Mouse (Mus musculus): ENCODE measurements at regions not wholly inside any gene's neighbourhood (a gene's known extent, or its start where the extent isn't known, plus 50 kb on each side); places are given as distances from the start of the nearest gene placed in this dataset.

DNA sequence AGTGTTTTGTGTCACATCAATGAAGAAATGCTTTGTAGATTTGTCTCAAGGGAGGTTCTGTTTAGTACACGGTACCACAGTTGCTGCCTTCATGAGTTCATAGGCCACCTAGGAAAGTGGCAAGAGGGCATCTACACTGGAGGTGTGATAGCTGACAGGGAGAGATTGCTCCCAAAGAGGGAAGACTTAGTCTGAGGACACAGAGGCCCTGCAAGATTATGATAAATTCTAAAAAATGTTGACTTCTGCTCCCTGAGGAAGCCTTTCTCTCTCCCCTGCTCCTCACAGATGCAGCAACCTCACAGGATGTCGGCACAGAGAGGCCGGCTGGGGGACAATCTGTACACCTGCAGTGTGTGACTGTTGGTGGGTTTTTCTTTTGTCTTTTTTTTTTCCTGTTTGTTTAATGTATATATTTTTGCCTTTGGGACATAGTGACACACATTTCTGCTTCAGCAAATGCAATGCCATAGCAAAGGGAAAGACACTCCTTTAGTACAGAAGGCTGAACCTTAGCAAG lies 133.5 kb upstream of the Lpp start:
- no peak for DNase-seq
- intact Hi-C loops (cut with DNase I), result no loop called here

DNA sequence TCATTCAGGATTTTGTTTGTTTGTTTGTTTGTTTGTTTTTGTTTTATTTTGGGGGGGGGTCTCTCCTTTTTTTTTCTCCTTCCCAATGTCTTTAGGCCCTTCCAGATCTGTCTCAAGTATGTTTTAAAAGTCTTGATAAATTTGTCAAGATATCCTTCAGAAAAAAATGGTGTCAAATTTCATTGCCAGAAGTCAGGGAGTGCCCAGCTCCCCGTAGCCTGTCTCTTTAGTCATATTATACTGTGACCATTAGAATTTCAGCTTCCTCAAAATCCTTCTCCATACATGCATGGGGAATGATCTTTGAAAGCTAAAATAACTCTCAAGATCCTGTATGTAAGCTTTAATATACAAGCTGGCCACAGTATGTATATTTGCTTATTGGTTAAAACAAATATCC lies 134.3 kb upstream of the Lpp start:
- intact Hi-C loops (cut with DNase I), result no loop called here
- no peak for DNase-seq

DNA sequence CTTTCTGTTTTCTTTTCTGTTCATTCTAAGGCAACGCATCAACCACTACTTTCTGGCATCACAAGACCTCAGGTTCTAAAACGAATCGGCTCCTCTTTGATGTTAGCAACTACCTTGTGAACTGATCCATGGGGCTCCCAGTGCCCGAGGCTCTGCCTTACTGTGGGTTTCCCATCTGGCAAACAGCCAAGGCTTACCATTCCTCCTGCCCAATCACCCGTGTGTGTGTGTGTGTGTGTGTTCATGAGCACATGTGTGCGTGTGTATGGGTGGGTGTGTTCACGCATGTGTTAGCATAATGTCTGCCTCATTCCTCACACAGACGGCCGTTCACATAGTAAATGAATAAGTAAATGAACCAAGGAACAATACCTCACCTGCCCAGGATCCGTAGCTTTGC lies 138.3 kb upstream of the Lpp start:
- intact Hi-C loops (cut with DNase I), result no loop called here
- no peak for DNase-seq

DNA sequence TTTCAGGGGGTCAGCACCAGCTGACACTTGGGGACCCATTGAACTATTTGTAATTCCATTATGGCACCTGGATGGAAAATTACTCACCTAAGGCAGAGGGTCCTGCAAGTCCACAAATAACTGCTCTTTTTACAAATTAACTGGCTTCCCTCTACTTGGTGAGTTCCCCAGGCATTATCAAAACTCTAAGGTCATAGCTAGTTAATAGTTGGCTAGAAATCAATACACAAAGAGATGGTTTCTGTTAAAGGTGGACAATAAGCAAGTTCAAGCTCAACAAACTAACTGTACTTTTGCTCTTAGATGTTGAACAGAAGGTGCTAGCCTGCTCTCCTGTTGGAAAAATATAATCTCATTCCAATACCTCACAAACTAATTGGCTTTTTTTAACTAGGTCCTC lies 138.7 kb upstream of the Lpp start:
- no peak for DNase-seq
- intact Hi-C loops (cut with DNase I), result no loop called here

DNA sequence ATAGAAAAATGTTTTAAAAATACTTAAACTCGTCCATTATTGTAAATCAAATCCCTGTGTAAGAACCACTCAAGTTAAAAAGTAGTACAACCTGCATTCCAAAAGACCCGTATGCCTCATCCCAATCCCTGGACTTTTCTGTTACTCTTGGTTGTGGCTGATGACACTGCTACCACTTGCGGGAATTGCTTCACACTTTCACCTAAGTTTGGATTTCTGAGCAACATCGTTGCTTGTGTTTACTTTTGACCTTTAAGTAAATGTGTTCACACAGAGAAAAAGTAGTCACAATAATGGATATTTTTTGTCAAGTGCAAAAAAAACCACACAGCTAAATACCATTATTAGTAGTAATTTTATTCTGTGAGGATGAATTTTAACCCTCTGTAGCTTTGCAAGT lies 139.2 kb upstream of the Lpp start:
- no peak for DNase-seq
- intact Hi-C loops (cut with DNase I), result no loop called here

DNA sequence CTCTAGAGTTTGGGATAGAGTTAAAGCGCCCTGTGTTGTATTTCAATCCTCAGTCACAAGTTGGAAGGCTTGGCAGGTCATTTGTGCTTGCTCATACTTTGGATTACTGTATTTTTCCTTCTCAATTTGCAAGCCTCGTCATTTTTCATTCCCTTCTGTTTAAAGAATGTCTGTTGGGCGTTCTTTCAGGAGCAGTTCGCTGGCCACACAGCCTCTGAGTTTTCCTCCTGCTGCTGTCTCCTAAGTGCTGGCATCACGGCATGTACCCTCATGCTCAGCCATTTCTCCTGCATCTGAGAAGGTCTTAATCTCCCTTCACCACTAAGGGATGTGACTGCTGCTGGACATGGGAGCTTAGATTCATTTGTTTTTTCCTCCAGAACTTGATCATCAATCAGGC lies 146.0 kb upstream of the Lpp start:
- intact Hi-C loops (cut with DNase I), result no loop called here
- DNase-seq, result peak; percentile 18 to 25

DNA sequence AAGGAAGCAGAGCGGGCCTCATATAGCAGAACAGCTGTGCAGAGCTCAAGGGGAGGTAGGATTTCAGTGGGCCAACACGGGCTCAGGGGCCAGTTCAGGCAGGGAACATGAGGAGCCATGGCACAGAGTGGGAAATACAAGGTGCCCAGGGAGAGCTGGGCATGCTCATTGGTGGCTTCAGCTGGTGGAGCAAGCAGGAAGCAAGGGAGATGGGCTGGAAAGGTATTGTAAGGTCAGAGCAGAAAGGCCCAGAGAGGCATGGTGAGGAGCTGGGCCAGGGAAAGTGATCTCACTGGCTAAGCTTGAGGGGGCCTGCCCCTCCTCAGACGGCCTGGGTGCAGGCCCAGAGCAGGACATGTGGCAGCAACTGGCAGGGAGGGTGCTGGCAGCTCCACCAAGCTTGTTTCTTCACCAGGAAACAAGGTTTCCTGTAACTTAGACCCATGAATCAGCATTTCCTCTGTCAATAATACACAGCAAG lies 155.2 kb upstream of the Lpp start:
- intact Hi-C loops (cut with DNase I), result no loop called here
- peak; percentile 80 to 84 for DNase-seq

DNA sequence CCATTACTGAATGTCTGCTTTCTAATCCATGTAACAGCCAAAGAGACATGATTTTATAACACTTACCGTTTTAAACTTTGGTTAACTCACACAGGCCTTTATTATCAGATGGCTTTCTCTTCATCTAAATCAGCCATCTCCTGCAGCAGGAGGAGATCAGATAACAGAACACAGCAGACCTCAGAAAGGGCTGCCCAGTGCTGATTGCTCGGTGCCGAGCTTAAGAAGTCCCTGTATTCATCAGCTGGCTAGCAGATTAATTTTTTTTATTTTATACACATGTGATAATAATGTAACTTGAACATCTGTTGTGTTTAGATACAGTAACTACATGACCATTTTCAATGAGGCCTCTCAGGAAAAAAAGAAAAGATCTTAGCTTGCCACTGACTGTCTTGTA lies 155.9 kb upstream of the Lpp start:
- no peak for DNase-seq
- intact Hi-C loops (cut with DNase I), result no loop called here

DNA sequence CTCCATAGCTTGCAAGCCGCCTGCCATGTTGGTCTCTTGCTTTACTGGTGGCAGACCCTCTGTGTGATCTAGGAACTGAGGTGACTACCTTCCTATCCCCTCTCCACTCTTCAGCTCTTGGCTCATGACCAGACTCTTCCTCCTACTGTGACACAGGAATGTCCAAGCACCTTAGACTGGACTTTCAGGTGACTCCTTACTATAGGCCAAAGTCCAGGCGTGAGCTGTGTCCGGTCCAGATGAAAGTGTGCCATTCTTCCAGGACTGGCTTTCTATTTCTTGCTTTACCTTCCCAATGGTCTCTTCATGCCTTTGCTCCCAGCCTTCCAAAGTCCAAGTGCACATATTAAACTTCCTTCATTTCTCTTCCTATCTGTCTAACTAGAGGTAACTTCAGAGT lies 156.3 kb upstream of the Lpp start:
- no peak for DNase-seq
- intact Hi-C loops (cut with DNase I), result no loop called here

DNA sequence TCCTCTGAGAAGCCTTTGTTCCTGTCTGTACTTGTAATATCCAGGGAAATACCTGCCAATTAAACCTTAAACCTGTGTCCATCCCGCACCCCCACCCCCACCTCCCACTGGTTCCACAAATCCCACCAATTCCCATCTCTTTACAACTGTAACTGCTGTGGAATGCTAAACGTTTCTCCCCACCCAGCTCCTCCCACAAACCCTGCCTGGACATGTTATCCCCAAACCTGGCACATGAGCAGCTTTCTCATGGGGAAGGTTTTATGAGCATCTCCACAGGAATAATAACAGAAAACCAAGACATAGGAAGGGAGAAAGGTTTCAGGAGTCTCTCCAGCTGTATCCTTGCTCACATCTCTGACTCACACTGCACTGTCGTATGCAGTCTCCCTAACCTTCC lies 156.8 kb upstream of the Lpp start:
- intact Hi-C loops (cut with DNase I), result no loop called here

DNA sequence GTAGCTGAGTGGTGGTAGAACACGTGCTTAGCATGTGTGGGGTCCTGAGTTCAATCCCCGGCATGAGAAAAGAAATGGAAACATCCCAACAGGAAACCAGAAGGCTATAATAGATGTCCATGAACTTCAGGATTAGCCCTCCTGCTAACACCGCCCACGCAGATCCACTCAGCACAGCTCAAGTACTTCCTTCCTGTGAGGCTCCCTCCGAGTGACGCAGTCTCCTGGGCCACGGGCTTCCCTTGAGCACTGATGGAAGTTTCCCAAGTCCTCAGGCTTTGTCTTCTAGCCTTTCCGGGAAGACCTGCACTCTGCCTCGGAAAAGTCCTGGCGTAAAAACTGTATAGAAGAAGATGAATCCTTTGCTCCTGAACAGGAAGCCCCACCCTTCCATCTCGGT lies 158.5 kb upstream of the Lpp start:
- peak; percentile 21 to 34 for DNase-seq
- intact Hi-C loops (cut with DNase I), result no loop called here

More for the DNA sequence above, 156.8 kb upstream of the Lpp start:
- no peak for DNase-seq

DNA sequence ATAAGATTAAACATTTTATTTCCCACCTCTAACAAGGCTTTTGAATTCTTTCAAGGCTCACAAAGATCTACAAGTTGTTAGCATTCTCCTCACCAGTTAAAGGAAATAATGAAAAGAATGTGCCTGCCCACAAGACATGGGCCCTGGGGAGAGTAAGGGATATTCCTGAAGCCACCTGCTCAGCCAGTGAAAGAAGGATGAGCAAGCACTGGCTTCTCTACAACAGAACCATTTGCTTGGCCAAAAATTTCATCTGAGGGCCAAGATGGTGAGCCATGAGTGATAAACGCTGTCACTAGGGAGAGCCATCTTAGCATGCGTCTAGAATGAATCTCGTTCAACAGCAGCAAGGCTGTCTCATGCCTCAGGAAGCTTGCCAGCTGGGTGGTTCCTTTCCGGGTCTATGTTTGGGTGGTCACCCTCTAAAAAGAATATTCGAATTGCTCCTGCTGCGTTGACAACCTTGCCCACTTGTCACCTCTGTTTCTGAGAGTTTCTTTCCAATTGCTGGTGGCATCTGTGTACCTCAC lies 161.2 kb upstream of the Lpp start:
- intact Hi-C loops (cut with DNase I), result no loop called here

DNA sequence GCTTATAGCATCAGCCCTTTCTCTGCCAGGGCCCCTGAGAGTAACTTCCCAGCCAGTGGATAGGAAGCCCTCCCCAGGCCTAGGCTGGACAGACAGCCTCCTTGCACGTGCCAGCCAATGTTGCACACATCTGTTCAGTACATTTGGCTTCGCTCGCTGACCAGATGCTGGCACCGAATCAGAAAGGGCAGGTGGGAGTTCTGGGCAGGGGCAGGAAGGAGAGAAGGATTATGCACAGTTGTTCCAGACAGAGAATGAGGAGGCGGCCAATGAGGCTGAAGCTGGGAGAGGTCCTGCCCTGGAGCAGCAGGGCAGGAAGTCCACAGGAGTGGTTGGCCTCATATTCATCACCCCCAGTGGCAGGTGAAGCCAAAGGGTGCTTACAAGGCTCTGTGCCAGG lies 161.8 kb upstream of the Lpp start:
- DNase-seq, result no peak
- intact Hi-C loops (cut with DNase I), result no loop called here

More for the DNA sequence above, 161.2 kb upstream of the Lpp start:
- DNase-seq, result no peak

DNA sequence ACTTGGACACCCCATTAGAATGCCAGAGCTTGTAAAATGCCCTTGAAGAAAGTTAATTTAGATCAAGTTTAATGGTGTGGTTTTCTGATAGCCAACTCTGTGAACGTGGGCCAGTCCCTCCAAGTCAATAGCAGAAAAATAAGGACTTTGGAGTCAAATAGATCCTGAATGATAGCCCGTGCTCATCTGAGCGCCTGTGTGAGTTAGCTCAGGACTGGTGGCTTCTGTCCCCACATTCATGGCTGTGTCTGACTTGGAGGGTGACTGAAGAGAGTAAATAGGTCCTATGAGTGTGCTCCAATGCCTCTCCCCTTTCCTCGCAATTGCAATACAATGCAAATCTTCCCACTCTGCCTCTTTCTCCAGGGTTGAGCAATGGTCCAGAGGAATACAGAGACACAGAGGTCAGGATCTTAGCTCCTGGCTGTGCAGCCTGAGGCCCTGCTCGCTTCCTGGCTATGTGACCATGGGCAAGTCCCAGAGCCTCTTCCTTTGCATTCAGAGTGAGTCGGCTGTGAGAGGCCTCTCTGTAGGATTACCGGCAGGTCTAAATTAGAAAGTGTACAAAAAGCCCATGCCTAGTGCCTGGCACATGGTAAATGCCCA lies 164.2 kb upstream of the Lpp start:
- DNase-seq, result no peak
- intact Hi-C loops (cut with DNase I), result no loop called here

DNA sequence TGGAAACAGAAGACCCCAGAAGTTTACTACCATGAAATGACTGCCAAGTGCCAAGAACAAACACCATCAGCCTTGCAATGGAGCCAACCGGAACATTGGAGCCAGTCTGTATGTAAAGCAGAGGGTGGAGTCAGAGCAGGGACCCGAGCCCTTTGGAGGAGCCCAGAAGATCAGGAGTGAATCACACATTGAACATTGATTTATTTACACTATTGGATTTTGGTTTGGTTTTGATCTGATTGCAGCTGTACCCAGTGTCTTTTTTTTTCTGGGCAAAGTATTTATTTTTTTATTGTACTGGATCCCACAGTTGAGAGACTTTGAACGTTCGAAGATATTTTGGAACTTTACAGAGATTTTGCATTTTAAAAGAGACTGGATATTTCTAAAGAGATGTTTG lies 167.4 kb upstream of the Lpp start:
- intact Hi-C loops (cut with DNase I), result no loop called here
- DNase-seq, result no peak

DNA sequence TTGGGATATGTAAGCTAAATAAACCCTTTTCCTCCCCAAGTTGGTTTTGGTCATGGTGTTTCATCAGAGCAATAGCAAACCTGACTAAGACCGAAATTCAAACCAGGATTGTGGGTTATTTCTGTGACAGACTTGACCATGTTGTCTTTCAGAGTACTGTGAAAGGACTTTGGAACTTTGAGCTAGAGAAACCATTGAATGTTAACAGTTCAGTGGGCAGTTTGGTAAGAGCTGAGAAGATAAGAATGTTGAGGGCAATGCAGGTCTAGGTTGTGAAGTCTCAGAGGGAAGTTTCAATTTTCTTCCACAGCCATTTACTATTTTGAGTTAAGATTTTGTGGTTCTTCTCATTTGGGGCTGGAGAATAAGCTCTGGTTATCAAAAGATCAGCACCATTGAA lies 168.2 kb upstream of the Lpp start:
- intact Hi-C loops (cut with DNase I), result no loop called here
- DNase-seq, result no peak

DNA sequence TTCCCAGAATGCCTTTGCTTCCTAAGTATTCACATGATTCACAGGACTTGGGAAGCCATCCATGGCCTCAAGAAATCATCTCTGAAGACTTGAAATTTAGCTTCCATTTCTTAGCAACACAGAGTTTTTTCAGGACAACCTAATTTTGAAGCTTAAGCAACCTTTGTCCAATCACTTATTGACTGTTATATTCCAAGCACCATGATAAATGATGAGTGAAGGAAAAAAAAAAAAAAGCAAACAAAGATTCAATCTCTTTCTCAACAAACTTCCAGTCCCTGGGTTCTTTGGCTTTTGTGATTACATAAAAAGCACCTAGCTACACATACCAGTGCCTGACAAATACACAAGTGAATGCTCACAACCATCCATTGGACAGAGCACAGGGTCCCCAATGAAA lies 169.4 kb upstream of the Lpp start:
- intact Hi-C loops (cut with DNase I), result no loop called here
- DNase-seq, result no peak

DNA sequence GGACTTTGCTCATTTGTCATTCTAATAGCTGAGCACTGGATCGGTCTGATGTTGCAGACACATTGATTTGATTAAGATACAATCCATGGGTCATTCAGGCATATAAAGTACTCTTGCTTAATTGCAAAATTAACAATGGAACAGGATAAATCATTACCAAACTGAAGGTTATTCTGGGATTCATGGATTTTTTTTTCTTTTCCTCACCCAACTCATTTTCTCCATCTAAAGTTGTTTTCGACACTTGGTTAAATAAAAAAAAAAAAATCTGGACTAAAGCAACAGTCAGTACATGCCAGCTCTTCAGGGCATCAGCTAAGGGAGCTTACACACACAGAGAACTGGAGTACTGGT lies 169.8 kb upstream of the Lpp start:
- intact Hi-C loops (cut with DNase I), result no loop called here
- DNase-seq, result no peak

DNA sequence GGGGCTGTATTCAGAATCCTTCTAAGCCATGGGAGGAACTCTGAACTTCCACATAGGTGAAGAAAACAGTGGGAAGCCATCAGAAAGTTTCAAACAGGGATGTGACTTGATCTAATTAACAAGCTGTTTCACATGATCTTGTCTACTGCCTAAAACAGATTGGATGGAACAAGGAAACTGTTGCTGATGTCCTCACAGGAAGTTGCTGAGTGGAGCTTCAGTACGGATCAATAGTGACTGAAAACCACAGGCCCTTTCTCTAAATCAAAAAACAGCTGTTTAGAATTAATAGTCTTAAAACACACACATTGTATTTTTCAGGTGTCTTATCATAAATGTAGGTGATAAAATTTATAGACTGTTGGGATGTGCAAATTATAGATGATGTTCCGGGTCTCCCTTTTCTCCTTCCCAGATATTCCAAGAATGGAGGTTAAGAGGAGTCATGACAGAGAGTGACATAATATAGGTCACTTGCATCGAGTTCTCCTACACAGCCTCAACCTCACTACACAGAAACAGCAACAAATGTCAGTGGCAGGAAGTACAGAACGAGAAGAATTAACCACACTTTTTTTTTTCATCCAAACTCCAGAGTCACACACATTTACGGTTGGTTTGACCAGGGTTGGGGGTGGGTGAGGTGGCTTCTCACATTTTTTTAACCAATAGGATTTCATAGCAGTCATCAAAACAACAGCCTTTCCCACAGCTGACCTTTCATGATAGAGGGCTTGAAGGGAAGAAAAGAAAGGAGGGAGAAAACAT lies 170.4 kb upstream of the Lpp start:
- DNase-seq, result no peak
- intact Hi-C loops (cut with DNase I), result no loop called here

DNA sequence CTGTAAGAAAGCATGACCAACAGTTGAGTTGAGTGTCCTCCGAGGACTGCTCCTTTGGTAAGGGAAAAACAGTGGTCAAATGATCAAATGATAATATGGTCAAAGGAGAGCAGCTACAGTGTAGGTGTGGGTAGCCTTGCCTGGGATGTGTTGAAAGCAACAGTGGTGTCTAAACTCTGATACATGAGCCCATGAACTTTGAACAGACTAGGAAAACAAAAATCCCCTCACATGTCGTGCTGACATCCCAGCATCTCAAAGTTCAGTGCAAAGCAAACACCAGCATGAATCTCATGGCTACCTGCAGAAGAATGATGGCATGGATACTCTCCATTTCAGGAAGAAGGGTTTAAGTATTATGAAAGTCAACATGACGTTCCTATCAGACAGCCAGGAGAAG lies 171.3 kb upstream of the Lpp start:
- DNase-seq, result no peak
- intact Hi-C loops (cut with DNase I), result no loop called here

DNA sequence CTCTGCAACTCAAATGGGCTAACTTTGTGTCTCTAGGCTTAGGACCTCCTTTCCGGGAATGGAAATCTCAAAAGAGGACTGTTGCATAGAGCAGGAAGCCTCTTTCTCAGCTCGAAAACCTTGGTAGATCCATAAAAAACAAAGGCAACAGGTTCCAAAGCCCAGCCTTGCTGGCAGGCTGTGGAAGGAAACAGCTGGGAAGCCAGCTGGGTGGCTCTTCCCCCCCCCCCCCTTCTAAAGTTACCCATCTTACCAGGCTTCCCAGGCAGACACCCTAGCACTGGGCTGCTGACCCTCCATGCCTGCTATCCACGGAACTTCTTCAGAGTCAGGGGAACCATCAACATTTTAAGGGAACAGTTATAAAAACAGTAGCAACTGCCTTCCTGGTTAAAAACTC lies 172.7 kb upstream of the Lpp start:
- DNase-seq, result no peak
- intact Hi-C loops (cut with DNase I), result no loop called here

DNA sequence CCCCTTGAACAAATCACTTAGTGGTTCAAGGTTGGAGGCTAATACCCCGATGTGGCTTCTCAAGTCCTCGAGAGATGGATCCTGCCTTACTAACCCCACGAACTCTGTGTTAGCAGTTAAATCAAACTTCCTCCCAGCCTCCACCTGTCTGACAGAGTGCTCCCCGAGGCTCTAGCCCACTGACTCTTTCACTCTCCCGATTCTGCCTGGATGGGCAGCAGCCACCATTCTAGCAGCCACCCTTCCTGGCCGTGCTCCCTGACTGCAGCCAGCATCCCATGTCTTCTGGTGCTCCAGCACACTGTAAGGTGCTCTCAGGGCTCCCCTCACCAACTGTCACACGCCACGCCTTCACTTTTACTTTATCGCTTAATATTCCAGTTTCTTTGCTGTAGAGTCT lies 173.6 kb upstream of the Lpp start:
- DNase-seq, result no peak
- intact Hi-C loops (cut with DNase I), result no loop called here

DNA sequence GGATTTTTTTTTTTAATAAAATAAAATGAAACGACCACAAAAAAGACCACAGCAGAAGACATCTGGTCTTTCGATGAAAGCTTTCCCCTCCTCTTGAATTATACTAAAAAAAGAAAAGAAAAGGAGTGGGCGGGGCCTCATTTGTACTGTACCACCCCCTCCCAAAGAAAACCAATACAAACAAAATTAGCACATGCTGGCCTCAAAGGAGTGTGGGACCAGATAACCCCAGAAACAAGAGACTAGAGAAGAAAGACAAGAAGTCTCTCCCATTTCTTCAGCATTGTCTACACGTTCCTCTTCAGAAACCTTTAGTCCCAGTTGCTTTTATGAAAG lies 174.5 kb upstream of the Lpp start:
- no peak for DNase-seq
- intact Hi-C loops (cut with DNase I), result no loop called here
